Mouse (Mus musculus) cerebellum, postnatal 10 days (tissue): ENCODE data around the gene Jhy.

Source experiments
- DNase-seq, 2 experiments: peaks; one replicate each; pipeline ENCODE4 v3.0.0; 2021; ENCODE audit warnings: mixed read lengths in 2 of 2

Jhy gene

DNA sequence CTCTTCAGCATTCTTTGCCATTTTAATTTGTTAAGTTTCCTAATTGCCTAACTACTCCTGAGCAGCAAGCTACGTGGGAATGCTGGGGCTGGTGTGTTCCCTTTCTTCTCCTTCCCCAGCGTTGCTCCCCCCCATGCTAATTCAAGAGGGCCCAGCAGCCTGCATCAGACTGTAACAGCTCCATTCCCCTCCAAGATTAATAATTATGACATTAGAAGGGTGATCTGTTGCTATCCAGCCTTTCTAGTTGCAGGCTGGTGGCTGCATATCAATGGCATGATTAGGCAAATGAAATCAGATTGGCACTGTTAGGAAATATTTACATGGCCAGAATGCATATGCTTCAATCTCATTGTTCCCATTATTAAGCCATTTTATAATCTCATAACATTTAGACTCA lies 112.4 kb downstream of the Jhy start:
- no peak for DNase-seq
